Mouse (Mus musculus) thymus, adult 2 months (tissue): Measurements from ENCODE around the gene Atxn1. TPM values are rescaled to one million over a fixed set of nuclear protein-coding genes. Genes with fewer than 3 reads are reported as not detected.

Experiments
- DNase-seq: peaks from one replicate; pipeline ENCODE4 v3.0.0; 2021
- H3K27ac ChIP-seq: fragments of 200-500 bp; 2 replicates; pipeline ENCODE4 v1.5.1; 2012; ENCODE audit warnings: low read length, control low read depth; ENCODE audit not compliant: control insufficient read depth, insufficient read depth
- H3K27me3 ChIP-seq: fragments of 200-500 bp; 2 replicates; pipeline ENCODE4 v1.6.1; 2012; ENCODE audit warnings: mild to moderate bottlenecking, low read length, moderate library complexity, mixed read lengths; ENCODE audit not compliant: control insufficient read depth, insufficient read depth
- H3K36me3 ChIP-seq: fragments of 200-500 bp; 2 replicates; pipeline ENCODE4 v1.6.1; 2012; ENCODE audit warnings: mild to moderate bottlenecking, low read length, moderate library complexity; ENCODE audit not compliant: control insufficient read depth, insufficient read depth
- H3K4me1 ChIP-seq: fragments of 200-500 bp; replicated peaks from 2 replicates; pipeline ENCODE4 v1.6.1; 2012; ENCODE audit warnings: low read length; ENCODE audit not compliant: control insufficient read depth, insufficient read depth
- H3K4me3 ChIP-seq: fragments of 200-500 bp; 2 replicates; pipeline ENCODE4 v1.5.1; 2012; ENCODE audit warnings: mild to moderate bottlenecking, low read length, control low read depth, moderate library complexity; ENCODE audit not compliant: control insufficient read depth, insufficient read depth
- CTCF ChIP-seq: fragments of 200-500 bp; IDR thresholded peaks from 2 replicates; pipeline ENCODE4 v1.5.1; 2012; ENCODE audit warnings: mild to moderate bottlenecking, control low read depth, low read length, moderate library complexity, borderline replicate concordance; ENCODE audit not compliant: control insufficient read depth, poor library complexity, insufficient read depth; ENCODE audit errors: extremely low read depth
- POLR2A ChIP-seq: fragments of 200-500 bp; IDR thresholded peaks from 2 replicates; pipeline ENCODE4 v1.6.1; 2012; ENCODE audit warnings: mild to moderate bottlenecking, low read length, control low read depth, moderate library complexity; ENCODE audit not compliant: control insufficient read depth, poor library complexity, insufficient read depth; ENCODE audit errors: extremely low read depth
- WGBS: fragments of 180-500 bp; shearing (Covaris S2); methylation state at CpG from one replicate; pipeline ENCODE4 v1.1.7; 2018; 5-methylcytosine and 5-hydroxymethylcytosine counted together
- polyA plus RNA-seq: library from polyadenylated mRNA; depleted of rRNA; stranded (reverse); fragments of >200 nt; gene quantifications from 2 replicates; pipeline ENCODE4 v1.2.3, GENCODE M21; 2012

The Atxn1 gene
- polyA plus RNA-seq, 1 experiment, result 13.5 TPM

DNA sequence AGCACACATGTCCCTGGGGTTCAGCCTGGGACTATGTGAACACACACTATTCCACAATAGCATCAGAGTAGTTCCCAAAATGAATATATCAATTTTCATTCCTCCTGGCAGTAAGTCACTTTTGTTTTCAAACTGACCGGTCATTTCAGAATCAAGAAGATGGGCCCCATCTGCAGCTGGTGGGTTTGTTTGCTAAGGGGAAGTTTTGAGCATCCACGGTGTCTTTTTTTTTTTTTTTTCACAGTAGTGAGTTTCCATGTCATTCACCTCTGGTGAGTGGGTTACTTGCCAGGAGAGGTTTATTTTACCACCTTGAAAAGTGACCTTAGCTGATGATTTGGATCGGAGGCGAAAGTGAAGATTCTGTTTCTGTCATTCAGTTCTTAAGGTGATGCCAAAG is 166.6 kb downstream of the Atxn1 start:
- no peaks in the 10 kb centered on the region for H3K36me3 ChIP-seq
- WGBS, result 82% methylated on average over 4 of the region's 4 CpGs
- H3K27ac ChIP-seq, result no peak overlapping the region

DNA sequence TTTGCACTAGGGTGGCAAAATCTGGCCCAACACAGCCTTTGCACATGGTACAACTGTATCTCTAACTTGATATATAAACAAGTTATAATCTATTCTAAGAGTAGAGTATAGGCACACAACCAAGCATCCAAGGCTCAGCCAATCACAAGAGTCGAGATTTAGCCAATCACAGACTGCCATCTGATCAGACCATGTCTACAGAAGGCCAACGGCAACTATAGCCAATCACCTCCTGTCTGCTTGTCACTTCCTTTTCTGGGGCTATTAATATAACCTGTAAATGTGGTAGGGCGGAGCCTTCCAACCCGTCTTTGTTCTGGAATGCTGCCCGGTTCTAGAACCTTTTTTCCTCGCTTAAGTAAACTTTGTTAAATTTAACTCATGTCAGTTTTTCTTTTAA is 167.1 kb downstream of the Atxn1 start:
- H3K27me3 ChIP-seq, result no peaks in the 10 kb centered on the region
- H3K36me3 ChIP-seq, result no peaks in the 10 kb centered on the region
- no peak for DNase-seq
- H3K27ac ChIP-seq, result no peak overlapping the region
- no peak for TF ChIP-seq POLR2A
- TF ChIP-seq CTCF, result no peak
- H3K4me1 ChIP-seq, result no peaks in the 10 kb centered on the region
- H3K4me3 ChIP-seq, result no peak overlapping the region
- WGBS, result 61% methylated on average over 6 of the region's 6 CpGs

More for the DNA sequence above, 166.6 kb downstream of the Atxn1 start:
- Histone ChIP-seq H3K4me3 (no peak overlapping the region), H3K27me3 (no peaks in the 10 kb centered on the region), H3K4me1 (no peaks in the 10 kb centered on the region)
- no peak for TF ChIP-seq POLR2A
- no peak for TF ChIP-seq CTCF
- no peak for DNase-seq

DNA sequence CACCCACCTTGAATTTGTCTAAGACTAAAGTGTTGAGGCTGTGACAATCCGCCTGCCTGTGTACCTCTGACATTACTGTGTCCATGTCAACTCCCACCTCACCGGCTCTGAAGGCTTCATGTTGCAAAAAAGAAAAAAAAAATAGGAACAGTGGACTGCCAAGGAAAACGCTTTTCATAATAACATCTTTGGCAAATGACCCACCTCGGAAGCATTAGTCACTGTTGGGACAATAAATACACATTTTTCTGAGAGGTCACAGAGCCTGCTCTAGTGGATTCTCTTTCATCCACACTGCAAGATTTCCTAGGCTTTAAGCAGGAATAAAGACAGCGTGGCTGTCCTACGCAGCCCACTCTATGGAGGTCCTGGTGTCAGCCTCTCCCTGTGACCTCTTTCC is 168.5 kb downstream of the Atxn1 start:
- Histone ChIP-seq H3K4me3 (no peak overlapping the region), H3K27ac (no peak overlapping the region)
- 96% methylated on average over 6 of the region's 6 CpGs for WGBS

DNA sequence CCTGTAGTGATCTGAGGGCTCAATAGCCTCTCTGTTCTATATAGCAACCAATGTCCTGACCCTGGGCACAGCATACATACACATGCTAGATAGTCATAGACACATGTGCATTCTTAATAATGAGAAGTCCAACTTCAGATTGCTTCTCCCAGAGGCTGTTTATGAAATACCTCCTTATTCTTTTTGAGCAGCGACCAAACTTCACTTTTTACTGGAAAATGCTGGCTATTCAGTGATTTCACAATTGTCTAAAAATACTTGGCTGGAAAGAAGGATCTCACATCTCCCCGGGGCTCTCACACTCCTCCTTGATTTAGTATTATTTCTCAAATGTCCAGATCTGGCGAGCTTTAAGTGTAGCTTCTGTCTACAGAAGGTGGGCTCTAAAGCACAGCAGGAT is 171.0 kb downstream of the Atxn1 start:
- no peak for DNase-seq
- no peak overlapping the region for H3K4me3 ChIP-seq
- no peaks in the 10 kb centered on the region for H3K36me3 ChIP-seq
- TF ChIP-seq POLR2A (no peak), CTCF (no peak)
- no peak overlapping the region for H3K27ac ChIP-seq
- H3K27me3 ChIP-seq, result no peaks in the 10 kb centered on the region
- 92% methylated on average over 3 of the region's 3 CpGs for WGBS
- H3K4me1 ChIP-seq, result no peaks in the 10 kb centered on the region

More for the DNA sequence above, 168.5 kb downstream of the Atxn1 start:
- no peaks in the 10 kb centered on the region for H3K4me1 ChIP-seq
- TF ChIP-seq CTCF, result no peak
- no peak for TF ChIP-seq POLR2A
- no peaks in the 10 kb centered on the region for H3K27me3 ChIP-seq
- H3K36me3 ChIP-seq, result no peaks in the 10 kb centered on the region
- DNase-seq, result no peak

DNA sequence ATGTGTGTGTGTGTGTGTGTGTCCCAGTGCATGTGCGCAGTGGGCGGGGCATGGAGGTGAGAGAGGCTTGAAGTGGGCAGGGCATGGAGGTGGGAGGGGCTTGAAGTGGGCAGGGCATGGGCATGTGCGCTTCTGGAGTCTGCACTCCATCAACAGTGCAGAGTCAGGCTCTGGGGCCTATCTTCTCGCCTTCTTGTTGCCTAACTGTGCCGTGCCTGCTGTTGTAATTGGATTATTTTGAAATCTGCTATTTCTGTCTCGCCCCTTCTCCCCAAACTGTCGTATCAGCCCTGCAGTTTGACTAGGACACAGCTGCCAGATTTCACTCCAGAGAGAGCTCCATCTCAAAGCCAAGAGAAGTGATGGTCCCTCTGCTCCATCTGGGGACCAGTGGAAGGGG is 178.4 kb downstream of the Atxn1 start:
- TF ChIP-seq CTCF (no peak), POLR2A (no peak)
- WGBS, result 93% methylated on average over 7 of the region's 7 CpGs
- Histone ChIP-seq H3K27me3 (no peaks in the 10 kb centered on the region), H3K27ac (no peak overlapping the region), H3K4me3 (no peak overlapping the region), H3K4me1 (no peaks in the 10 kb centered on the region), H3K36me3 (no peaks in the 10 kb centered on the region)
- DNase-seq, result no peak

DNA sequence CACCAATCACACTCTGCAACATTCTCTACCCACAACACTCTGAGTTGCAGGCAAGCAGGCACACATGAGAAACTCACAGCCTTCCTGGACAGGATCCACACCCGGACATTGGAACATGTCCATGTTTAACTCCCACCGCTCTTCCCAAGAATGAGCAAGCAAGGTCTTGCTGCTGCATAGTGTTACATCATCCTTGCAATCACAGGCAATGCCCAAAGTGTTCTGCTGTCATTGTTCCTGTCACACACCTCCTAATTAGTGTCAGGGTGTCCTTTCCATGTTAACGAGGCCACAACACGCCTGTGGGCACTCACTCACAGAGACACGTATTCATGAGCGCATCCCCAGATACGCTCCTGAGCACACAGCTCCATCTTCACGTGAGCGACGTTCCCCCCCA is 181.1 kb downstream of the Atxn1 start:
- Histone ChIP-seq H3K4me1 (no peaks in the 10 kb centered on the region), H3K36me3 (no peaks in the 10 kb centered on the region), H3K4me3 (no peak overlapping the region), H3K27me3 (no peaks in the 10 kb centered on the region), H3K27ac (no peak overlapping the region)
- WGBS, result 92% methylated on average over 10 of the region's 10 CpGs
- DNase-seq, result no peak
- TF ChIP-seq CTCF, result no peak

DNA sequence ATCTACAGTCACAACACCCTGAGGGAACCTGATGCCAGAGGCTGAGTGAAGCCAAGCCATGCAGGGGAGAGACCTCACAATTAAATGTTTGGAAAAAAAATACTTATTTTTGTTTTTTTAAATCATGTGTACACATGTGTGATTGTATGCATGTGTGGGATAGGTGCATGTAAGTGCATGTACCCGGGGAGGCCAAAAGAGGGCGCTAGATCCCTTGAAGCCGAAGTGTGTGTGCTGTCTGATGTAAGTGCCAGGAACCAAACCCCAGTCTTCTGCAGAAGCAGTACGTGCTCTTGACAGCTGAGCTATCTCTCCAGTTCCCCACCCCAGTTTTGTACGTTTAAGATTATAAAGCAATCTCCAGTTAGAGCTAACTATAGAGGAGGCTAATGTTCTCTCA is 186.1 kb downstream of the Atxn1 start:
- Histone ChIP-seq H3K36me3 (no peaks in the 10 kb centered on the region), H3K4me1 (no peaks in the 10 kb centered on the region), H3K4me3 (no peak overlapping the region), H3K27ac (no peak overlapping the region), H3K27me3 (no peaks in the 10 kb centered on the region)
- no peak for DNase-seq
- 98% methylated on average over 5 of the region's 5 CpGs for WGBS
- TF ChIP-seq CTCF (no peak), POLR2A (no peak)

DNA sequence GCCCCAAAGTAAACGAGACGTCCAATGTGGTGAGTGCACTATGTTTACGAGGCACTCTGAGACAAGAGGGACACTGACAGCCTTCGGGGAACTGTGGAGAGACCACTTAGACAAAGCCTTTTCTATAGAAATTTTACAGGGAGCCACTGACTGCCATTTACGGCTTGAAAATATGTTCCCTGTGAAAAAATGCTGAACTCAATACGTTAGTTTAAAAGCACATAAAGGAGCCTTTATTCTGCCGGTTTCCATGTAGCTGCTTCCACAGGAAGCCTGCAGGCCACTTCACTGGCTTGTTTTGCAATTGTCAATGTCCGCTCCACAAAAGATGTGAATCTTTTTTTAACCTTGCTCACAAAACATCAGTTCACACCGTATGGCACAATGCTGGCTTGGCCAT is 186.6 kb downstream of the Atxn1 start:
- H3K27ac ChIP-seq, result no peak overlapping the region
- 90% methylated on average over 9 of the region's 9 CpGs for WGBS
- no peak for TF ChIP-seq POLR2A
- TF ChIP-seq CTCF, result no peak
- no peaks in the 10 kb centered on the region for H3K4me1 ChIP-seq
- no peaks in the 10 kb centered on the region for H3K36me3 ChIP-seq
- no peak for DNase-seq
- H3K27me3 ChIP-seq, result no peaks in the 10 kb centered on the region
- H3K4me3 ChIP-seq, result no peak overlapping the region
